25 mouse cellular contexts compared by ENCODE assay signal in the genomic region with DNA sequence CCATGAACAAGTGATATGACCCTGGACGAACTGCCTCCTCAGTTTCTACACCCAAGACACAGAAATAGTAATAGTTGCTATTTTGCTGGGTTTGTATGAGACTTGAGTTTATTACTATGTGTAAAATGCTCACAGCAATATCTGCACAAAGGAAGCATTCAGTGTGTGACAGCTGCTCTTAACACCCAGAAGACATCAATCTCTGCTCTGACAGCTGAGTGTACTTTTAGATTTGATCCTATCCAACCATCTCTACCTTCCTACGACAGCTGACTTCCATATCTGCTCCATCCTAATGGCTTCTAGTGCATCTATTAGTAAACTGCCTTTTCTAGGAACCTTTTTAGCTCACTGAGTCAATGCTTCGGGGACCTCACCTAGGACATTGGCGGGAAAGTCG.
"Had no signal": no experiment of that assay in that cellular context is flagged by ENCODE, and none has a peak within 500 bp of the region (broad histone marks: within the 10 kb centered on the region; RNA-seq: fewer than 3 reads in every experiment).

No protein-coding gene starts in this region.

- H3K27ac ChIP-seq: heart, adult 2 months; heart, embryonic 13.5 days; heart, embryonic 15.5 days; hindbrain, embryonic 14.5 days; hindbrain, postnatal 0 days; kidney, embryonic 15.5 days; kidney, postnatal 0 days; limb, embryonic 13.5 days; limb, embryonic 15.5 days; liver, embryonic 12.5 days had no signal

- H3K9me3 ChIP-seq: heart, embryonic 13.5 days; heart, embryonic 15.5 days; kidney, embryonic 15.5 days; limb, embryonic 13.5 days; limb, embryonic 15.5 days; liver, embryonic 12.5 days had no signal

- H3K36me3 ChIP-seq: heart, embryonic 13.5 days; heart, embryonic 15.5 days; kidney, embryonic 15.5 days; limb, embryonic 13.5 days; limb, embryonic 15.5 days; liver, embryonic 12.5 days had no signal

- H3K4me1 ChIP-seq: heart, embryonic 13.5 days; heart, embryonic 15.5 days; kidney, embryonic 15.5 days; limb, embryonic 13.5 days; limb, embryonic 15.5 days had no signal

- ATAC-seq: intestine, embryonic 16.5 days; liver, embryonic 12.5 days had no signal

- H3K4me2 ChIP-seq: heart, embryonic 11.5 days; heart, embryonic 13.5 days; heart, embryonic 15.5 days; hindbrain, embryonic 14.5 days; kidney, embryonic 15.5 days; limb, embryonic 13.5 days; limb, embryonic 15.5 days; liver, embryonic 12.5 days had no signal

- H3K4me3 ChIP-seq: heart, adult 2 months; heart, embryonic 13.5 days; heart, embryonic 15.5 days; kidney, embryonic 15.5 days; limb, embryonic 13.5 days; limb, embryonic 15.5 days; liver, embryonic 12.5 days had no signal

- H3K27me3 ChIP-seq: heart, embryonic 13.5 days; heart, embryonic 15.5 days; kidney, embryonic 15.5 days; limb, embryonic 13.5 days; limb, embryonic 15.5 days; liver, embryonic 12.5 days had no signal

- DNase-seq: gastrocnemius, postnatal 14 days; gastrocnemius, postnatal 36 days; heart, adult 11 months; heart, adult 2 months; heart, postnatal 14 days; heart, postnatal 36 days; kidney, adult 11 months; kidney, adult 2 months; kidney, adult 9 months; kidney, postnatal 14 days; kidney, postnatal 36 days; layer of hippocampus, adult 9-11 months; layer of hippocampus, postnatal 36 days; left cerebral cortex, postnatal 4 days had no signal

- H3K9ac ChIP-seq: heart, embryonic 13.5 days; heart, embryonic 15.5 days; kidney, embryonic 15.5 days; limb, embryonic 13.5 days; limb, embryonic 15.5 days; liver, embryonic 12.5 days had no signal
